Mouse (Mus musculus): Measurements from ENCODE around the gene Tmem8b. TPM values are rescaled to one million over a fixed set of nuclear protein-coding genes. Genes with fewer than 3 reads are reported as not detected.

The Tmem8b gene
- polyA plus RNA-seq, 1 experiment from 2014 or later: 15.5 TPM

- Histone ChIP-seq H3K4me2 (ENCODE audit: low read length) (no peak overlapping the region), H3K4me1 (replicated peaks; ENCODE audit: control insufficient read depth, insufficient read depth, low read length) (no peaks in the 10 kb centered on the region), H3K36me3 (ENCODE audit: control insufficient read depth, insufficient read depth) (no peaks in the 10 kb centered on the region), H3K27me3 (replicated peaks; ENCODE audit: control insufficient read depth, insufficient read depth, low read length) (no peaks in the 10 kb centered on the region), H3K27ac (ENCODE audit: low read length) (no peak overlapping the region), H3K4me3 (replicated peaks; ENCODE audit: low read length) (no peak overlapping the region), H3K9me3 (ENCODE audit: control insufficient read depth, low read length) (no peaks in the 10 kb centered on the region), H3K9ac (replicated peaks; ENCODE audit: low read depth, low read length) (no peak overlapping the region)
- ATAC-seq: no peak
- WGBS: 74% methylated on average over 6 of the region's 6 CpGs
Measured at GRCm38 (mm10) chr4:43703439-43703838, 34.7 kb downstream of the Tmem8b start.

DNA sequence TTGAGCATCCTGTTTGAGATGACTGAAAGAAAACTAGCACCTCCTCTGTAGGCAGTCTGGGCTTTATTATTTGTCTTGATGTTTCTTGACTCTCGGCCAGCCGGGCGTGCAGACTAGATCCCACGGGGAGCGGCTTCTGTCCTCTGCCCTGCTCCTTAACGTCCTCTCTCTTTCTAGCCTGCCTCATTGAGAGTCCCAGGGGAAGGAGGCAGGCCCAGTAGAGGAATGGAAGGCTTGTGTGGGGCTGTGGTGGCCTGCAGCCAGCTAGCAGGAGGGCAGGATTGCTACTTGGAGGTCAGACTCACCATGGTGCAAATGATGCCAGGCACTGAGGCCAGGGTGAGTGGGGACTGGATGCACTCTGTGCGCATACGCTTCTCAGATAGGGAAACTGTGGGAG lies 35.1 kb downstream of the Tmem8b start:
- H3K4me1 ChIP-seq (replicated peaks; ENCODE audit: control insufficient read depth, insufficient read depth, low read length): no peaks in the 10 kb centered on the region

DNA sequence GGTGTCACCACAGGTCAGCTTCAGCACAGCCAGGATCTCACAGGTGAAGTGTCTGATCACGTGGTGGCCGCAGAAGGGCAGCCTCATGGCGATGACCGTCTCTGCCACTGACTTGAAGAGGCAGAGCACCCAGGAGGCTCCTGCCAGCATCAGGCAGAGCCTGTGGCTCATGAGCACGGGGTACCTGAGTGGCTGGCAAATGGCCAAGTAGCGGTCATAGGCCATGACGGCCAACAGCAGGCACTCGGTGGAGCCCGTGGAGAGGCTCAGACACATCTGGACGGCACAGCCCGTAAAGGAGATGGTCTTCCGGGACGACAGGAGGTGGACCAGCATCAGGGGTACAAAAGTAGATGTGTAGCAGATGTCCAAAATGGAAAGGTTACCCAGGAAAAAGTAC lies 37.2 kb downstream of the Tmem8b start:
- Histone ChIP-seq H3K9ac (replicated peaks; ENCODE audit: low read depth, low read length) (no peak overlapping the region), H3K4me3 (replicated peaks; ENCODE audit: low read length) (no peak overlapping the region), H3K9me3 (ENCODE audit: control insufficient read depth, low read length) (no peaks in the 10 kb centered on the region), H3K4me2 (ENCODE audit: low read length) (no peak overlapping the region), H3K4me1 (replicated peaks; ENCODE audit: control insufficient read depth, insufficient read depth, low read length) (no peaks in the 10 kb centered on the region), H3K36me3 (ENCODE audit: control insufficient read depth, insufficient read depth) (no peaks in the 10 kb centered on the region), H3K27me3 (replicated peaks; ENCODE audit: control insufficient read depth, insufficient read depth, low read length) (no peaks in the 10 kb centered on the region), H3K27ac (ENCODE audit: low read length) (no peak overlapping the region)
- 89% methylated on average over 13 of the region's 13 CpGs for WGBS
- ATAC-seq: no peak

More for the DNA sequence above, 35.1 kb downstream of the Tmem8b start:
- ATAC-seq: no peak
- no peak overlapping the region for H3K27ac ChIP-seq (ENCODE audit: low read length)
- H3K9ac ChIP-seq (replicated peaks; ENCODE audit: low read depth, low read length): no peak overlapping the region
- no peaks in the 10 kb centered on the region for H3K36me3 ChIP-seq (ENCODE audit: control insufficient read depth, insufficient read depth)
- H3K27me3 ChIP-seq (replicated peaks; ENCODE audit: control insufficient read depth, insufficient read depth, low read length): no peaks in the 10 kb centered on the region
- H3K4me2 ChIP-seq (ENCODE audit: low read length): no peak overlapping the region
- no peak overlapping the region for H3K4me3 ChIP-seq (replicated peaks; ENCODE audit: low read length)
- 82% methylated on average over 8 of the region's 8 CpGs for WGBS
- H3K9me3 ChIP-seq (ENCODE audit: control insufficient read depth, low read length): no peaks in the 10 kb centered on the region

GRCm38 (mm10) chr4:43709869-43710268 lies 41.1 kb downstream of the Tmem8b start, which contains the start of gene Olfr71:
Olfr71 (minus strand) TSS chr4:43710255.
- Histone ChIP-seq H3K9ac (replicated peaks; ENCODE audit: low read depth, low read length) (no peak within 1 kb of the TSS), H3K27me3 (replicated peaks; ENCODE audit: control insufficient read depth, insufficient read depth, low read length) (no peaks in the 10 kb centered on the region), H3K27ac (ENCODE audit: low read length) (no peak within 1 kb of the TSS), H3K4me1 (replicated peaks; ENCODE audit: control insufficient read depth, insufficient read depth, low read length) (peaks cover 4% of the 10 kb centered on the region), H3K36me3 (ENCODE audit: control insufficient read depth, insufficient read depth) (no peaks in the 10 kb centered on the region), H3K9me3 (ENCODE audit: control insufficient read depth, low read length) (no peaks in the 10 kb centered on the region), H3K4me2 (ENCODE audit: low read length) (no peak within 1 kb of the TSS), H3K4me3 (replicated peaks; ENCODE audit: low read length) (no peak within 1 kb of the TSS)
- 81% methylated on average over 6 of the region's 6 CpGs for WGBS
- no peak for ATAC-seq

GRCm38 (mm10) chr4:43711821-43712220 lies 43.0 kb downstream of the Tmem8b start:
- Histone ChIP-seq H3K9ac (replicated peaks; ENCODE audit: low read depth, low read length) (no peak overlapping the region), H3K4me1 (replicated peaks; ENCODE audit: control insufficient read depth, insufficient read depth, low read length) (peaks cover 4% of the 10 kb centered on the region), H3K36me3 (ENCODE audit: control insufficient read depth, insufficient read depth) (no peaks in the 10 kb centered on the region), H3K27me3 (replicated peaks; ENCODE audit: control insufficient read depth, insufficient read depth, low read length) (no peaks in the 10 kb centered on the region), H3K4me3 (replicated peaks; ENCODE audit: low read length) (no peak overlapping the region), H3K4me2 (ENCODE audit: low read length) (no peak overlapping the region), H3K27ac (ENCODE audit: low read length) (no peak overlapping the region), H3K9me3 (ENCODE audit: control insufficient read depth, low read length) (no peaks in the 10 kb centered on the region)
- WGBS: 0% methylated on average over 2 of the region's 2 CpGs
- no peak for ATAC-seq

DNA sequence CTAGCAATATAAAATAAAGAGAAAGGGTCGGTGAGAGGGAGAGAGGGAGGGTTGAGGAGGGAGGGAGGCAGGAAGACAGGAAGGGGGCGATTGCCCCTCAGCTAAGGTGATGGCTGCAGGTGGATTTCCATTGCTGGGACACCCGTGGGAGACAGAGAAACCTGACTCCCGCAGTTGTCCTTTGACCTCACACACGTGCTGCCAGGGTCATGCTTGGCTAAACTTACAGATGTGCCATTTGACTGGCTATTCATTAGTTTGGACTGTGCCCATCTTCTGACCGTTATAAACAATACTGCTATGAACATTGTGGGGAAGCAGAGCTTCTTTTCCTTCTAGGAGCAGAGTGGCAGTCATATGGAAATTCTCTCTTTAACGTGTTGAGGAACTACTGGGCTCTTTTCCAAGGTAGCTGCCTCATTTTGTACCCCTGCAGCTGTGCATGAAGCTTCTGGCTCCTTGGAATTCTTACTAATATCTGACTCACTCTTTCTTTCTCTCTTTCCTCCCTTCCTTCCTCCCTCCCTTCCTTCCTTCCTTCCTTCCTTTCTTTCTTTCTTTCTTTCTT lies 45.0 kb downstream of the Tmem8b start:
- Histone ChIP-seq H3K9ac (replicated peaks; ENCODE audit: low read depth, low read length) (no peak overlapping the region), H3K9me3 (ENCODE audit: control insufficient read depth, low read length) (no peaks in the 10 kb centered on the region), H3K27me3 (replicated peaks; ENCODE audit: control insufficient read depth, insufficient read depth, low read length) (no peaks in the 10 kb centered on the region), H3K36me3 (ENCODE audit: control insufficient read depth, insufficient read depth) (no peaks in the 10 kb centered on the region), H3K27ac (ENCODE audit: low read length) (no peak overlapping the region), H3K4me3 (replicated peaks; ENCODE audit: low read length) (no peak overlapping the region), H3K4me1 (replicated peaks; ENCODE audit: control insufficient read depth, insufficient read depth, low read length) (peaks cover 4% of the 10 kb centered on the region), H3K4me2 (ENCODE audit: low read length) (no peak overlapping the region)
- WGBS: 31% methylated on average over 7 of the region's 7 CpGs
- no peak for ATAC-seq

GRCm38 (mm10) chr4:43720491-43721228 lies 51.9 kb downstream of the Tmem8b start:
- no peaks in the 10 kb centered on the region for H3K9me3 ChIP-seq (ENCODE audit: control insufficient read depth, low read length)
- peak; percentile 55 for ATAC-seq
- no peaks in the 10 kb centered on the region for H3K27me3 ChIP-seq (replicated peaks; ENCODE audit: control insufficient read depth, insufficient read depth, low read length)
- no peaks in the 10 kb centered on the region for H3K36me3 ChIP-seq (ENCODE audit: control insufficient read depth, insufficient read depth)
- peaks cover 10% of the 10 kb centered on the region for H3K4me1 ChIP-seq (replicated peaks; ENCODE audit: control insufficient read depth, insufficient read depth, low read length)
- no peak overlapping the region for H3K4me3 ChIP-seq (replicated peaks; ENCODE audit: low read length)
- H3K27ac ChIP-seq (ENCODE audit: low read length): peak overlapping the region; percentile 71
- no peak overlapping the region for H3K9ac ChIP-seq (replicated peaks; ENCODE audit: low read depth, low read length)
- WGBS: 42% methylated on average over 15 of the region's 16 CpGs
- H3K4me2 ChIP-seq (ENCODE audit: low read length): no peak overlapping the region

DNA sequence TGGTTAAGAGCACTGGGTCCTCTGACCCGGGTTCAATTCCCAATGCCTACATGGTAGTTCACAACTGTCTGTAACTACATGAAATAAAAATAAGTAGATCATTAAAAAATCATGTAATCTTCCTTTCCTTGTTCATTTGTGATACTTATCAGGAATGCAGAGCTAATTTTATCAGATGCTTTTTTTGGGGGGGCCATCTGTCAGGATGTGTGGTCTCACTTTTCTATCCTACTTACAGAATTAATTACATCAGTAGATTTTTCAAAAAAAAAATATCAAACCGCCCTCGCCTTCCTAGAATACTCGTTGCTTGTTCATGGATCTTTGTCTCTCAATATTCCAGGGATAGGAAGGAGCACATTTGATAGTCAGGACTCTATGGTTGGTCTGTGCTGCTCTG lies 53.4 kb downstream of the Tmem8b start:
- Histone ChIP-seq H3K4me3 (replicated peaks; ENCODE audit: low read length) (no peak overlapping the region), H3K4me1 (replicated peaks; ENCODE audit: control insufficient read depth, insufficient read depth, low read length) (peaks cover 10% of the 10 kb centered on the region), H3K36me3 (ENCODE audit: control insufficient read depth, insufficient read depth) (no peaks in the 10 kb centered on the region), H3K9ac (replicated peaks; ENCODE audit: low read depth, low read length) (no peak overlapping the region), H3K27ac (ENCODE audit: low read length) (peak overlapping the region; percentile 41), H3K27me3 (replicated peaks; ENCODE audit: control insufficient read depth, insufficient read depth, low read length) (no peaks in the 10 kb centered on the region), H3K4me2 (ENCODE audit: low read length) (no peak overlapping the region), H3K9me3 (ENCODE audit: control insufficient read depth, low read length) (no peaks in the 10 kb centered on the region)
- ATAC-seq: no peak
- WGBS: 68% methylated on average over 4 of the region's 4 CpGs

DNA sequence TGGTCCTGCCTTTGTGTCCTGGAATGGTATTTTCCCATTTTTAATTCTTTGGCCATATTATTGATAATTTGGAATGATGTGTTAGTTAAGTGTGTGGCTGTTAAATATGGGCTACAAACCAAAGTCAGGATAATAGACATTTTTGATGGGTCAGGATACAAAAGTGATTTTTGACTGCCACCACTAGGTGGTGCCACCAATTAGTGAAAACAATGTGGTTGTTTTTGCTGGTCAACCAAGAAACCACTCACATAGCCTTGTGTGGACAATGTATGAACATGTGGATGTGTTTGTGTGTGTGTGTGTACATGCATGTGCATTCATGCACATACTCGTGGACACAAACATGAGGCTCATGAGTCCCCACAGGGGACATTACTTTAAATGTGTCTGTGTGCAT lies 56.0 kb downstream of the Tmem8b start:
- WGBS: 52% methylated on average over 1 of the region's 1 CpGs
- H3K27me3 ChIP-seq (replicated peaks; ENCODE audit: control insufficient read depth, insufficient read depth, low read length): no peaks in the 10 kb centered on the region
- H3K27ac ChIP-seq (ENCODE audit: low read length): no peak overlapping the region

More for the DNA sequence above, 56.0 kb downstream of the Tmem8b start:
- Histone ChIP-seq H3K4me3 (replicated peaks; ENCODE audit: low read length) (no peak overlapping the region), H3K9me3 (ENCODE audit: control insufficient read depth, low read length) (no peaks in the 10 kb centered on the region), H3K4me1 (replicated peaks; ENCODE audit: control insufficient read depth, insufficient read depth, low read length) (peaks cover 10% of the 10 kb centered on the region), H3K9ac (replicated peaks; ENCODE audit: low read depth, low read length) (no peak overlapping the region), H3K36me3 (ENCODE audit: control insufficient read depth, insufficient read depth) (no peaks in the 10 kb centered on the region), H3K4me2 (ENCODE audit: low read length) (no peak overlapping the region)
- no peak for ATAC-seq

Data from forebrain, embryonic 16.5 days (tissue).